Mouse (Mus musculus): ENCODE measurements around the gene Zc3h12d. TPM values are rescaled to one million over a fixed set of nuclear protein-coding genes. Genes with fewer than 3 reads are reported as not detected.

Zc3h12d gene
- 29.2 TPM for total RNA-seq (2023)

GRCm38 (mm10) chr10:7832171-7832676, at the start of gene Zc3h12d:
Gene Zc3h12d, plus strand, starts transcription at chr10:7832470.

GRCm38 (mm10) chr10:7792751-7793385, 39.4 kb upstream of the Zc3h12d start, which contains the start of the genes Ginm1 and Ppil4:
Gene Ginm1, minus strand, starts transcription at chr10:7792824.
Gene Ppil4, plus strand, starts transcription at chr10:7792891.

Other genes starting within 250 kb of the Zc3h12d start
- 0.52 TPM for gene Lrp11, start 242.7 kb upstream of the Zc3h12d start, total RNA-seq (2023)
- gene Nup43, start 165.0 kb upstream of the Zc3h12d start, total RNA-seq (2023) = 13.0 TPM
- 54.8 TPM for gene Pcmt1, start 151.3 kb upstream of the Zc3h12d start, total RNA-seq (2023)
- 38.9 TPM for gene Lats1, start 151.3 kb upstream of the Zc3h12d start, total RNA-seq (2023)
- gene Katna1, start 106.5 kb upstream of the Zc3h12d start, total RNA-seq (2023) = 56.5 TPM
- gene Ginm1, start 39.6 kb upstream of the Zc3h12d start, total RNA-seq (2023) = 44.3 TPM
- 67.1 TPM for gene Ppil4, start 39.6 kb upstream of the Zc3h12d start, total RNA-seq (2023)
- gene Tab2, start 123.8 kb downstream of the Zc3h12d start, total RNA-seq (2023) = 109 TPM

All from CD8-positive naive resting alpha-beta T cell, adult 57 days (primary cell).